Mouse (Mus musculus): Measurements from ENCODE around the gene Cfap69.

The Cfap69 gene

GRCm38 (mm10) chr5:5648817-5649569 is 15.0 kb downstream of the Cfap69 start:
- DNase-seq, result no peak

GRCm38 (mm10) chr5:5646173-5646572 is 17.9 kb downstream of the Cfap69 start:
- no peak for DNase-seq

- no peak for DNase-seq
These were observed 25.5 kb downstream of the Cfap69 start for GRCm38 (mm10) chr5:5638496-5638895.

- no peak for DNase-seq
These were observed 38.5 kb downstream of the Cfap69 start for GRCm38 (mm10) chr5:5625491-5625890.

DNA sequence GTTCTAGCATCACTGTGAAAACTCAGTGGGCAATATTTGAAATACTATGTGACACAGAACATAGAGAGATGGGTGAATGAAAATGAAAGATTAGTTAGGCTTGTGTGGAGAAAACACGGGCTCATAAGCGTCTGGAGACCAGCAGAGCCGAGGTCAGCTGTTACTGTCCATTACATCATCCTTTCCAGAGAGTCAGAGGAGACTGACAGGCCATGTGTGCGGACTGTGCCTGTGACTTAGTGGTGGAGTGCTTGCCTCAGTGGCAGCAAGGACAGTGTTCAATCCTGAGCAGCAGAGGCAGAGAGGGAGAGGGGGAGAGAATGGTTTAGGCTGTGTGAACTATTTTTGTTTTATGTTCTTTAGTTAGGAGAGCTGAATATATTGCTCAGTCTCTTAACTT is 45.7 kb downstream of the Cfap69 start:
- no peak for DNase-seq

DNA sequence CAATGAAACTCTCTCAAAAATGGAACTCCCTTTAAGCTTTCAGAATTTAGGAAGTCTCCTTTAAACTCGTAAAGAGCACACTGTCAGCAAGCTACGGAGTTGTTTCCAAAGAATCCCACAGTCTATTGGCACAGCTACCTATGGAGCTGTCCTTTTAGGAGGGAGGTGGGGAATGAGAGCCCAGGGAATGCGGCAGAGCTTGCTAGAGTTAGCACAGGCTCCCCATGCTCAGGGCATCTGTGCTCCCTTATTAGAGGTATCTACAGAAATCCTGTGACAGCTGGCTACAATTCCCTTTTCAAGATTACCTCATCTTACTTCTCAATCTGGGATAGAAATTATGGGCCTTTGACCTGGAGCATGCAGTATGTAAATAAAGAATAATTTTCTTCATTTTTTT is 53.5 kb downstream of the Cfap69 start:
- DNase-seq, result peak; percentile 36 to 55

- DNase-seq, result no peak
These were observed 76.4 kb downstream of the Cfap69 start for GRCm38 (mm10) chr5:5587686-5588085.

GRCm38 (mm10) chr5:5573749-5574317 is 90.2 kb downstream of the Cfap69 start, which contains the start of gene Gm8773:
Gm8773 (plus strand) TSS chr5:5573799.
- DNase-seq, result peak in 1 of 2 experiments; percentile 12

DNA sequence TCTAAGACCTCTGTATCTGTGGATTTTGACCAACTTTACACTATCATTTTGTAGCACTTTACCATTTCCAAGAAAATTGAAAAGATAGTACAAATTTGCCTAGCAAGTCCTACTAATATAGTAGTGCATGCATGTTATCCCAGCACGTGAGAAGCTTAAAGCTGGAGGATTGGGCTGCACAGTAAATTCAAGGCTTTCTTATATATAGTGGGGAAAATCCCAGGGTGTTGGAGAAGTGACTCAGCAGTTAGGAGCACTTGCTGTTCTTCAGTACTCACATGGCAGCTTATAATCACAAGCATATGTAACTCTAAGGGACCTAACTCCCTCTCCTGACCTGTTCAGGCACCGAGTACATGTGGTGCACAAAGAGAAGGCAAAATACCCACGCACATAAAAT is 101.6 kb downstream of the Cfap69 start:
- DNase-seq, result no peak

- DNase-seq, result no peak
These were observed 102.9 kb downstream of the Cfap69 start for GRCm38 (mm10) chr5:5561041-5561706.

- no peak for DNase-seq
These were observed 104.2 kb downstream of the Cfap69 start for GRCm38 (mm10) chr5:5559798-5560197.

DNA sequence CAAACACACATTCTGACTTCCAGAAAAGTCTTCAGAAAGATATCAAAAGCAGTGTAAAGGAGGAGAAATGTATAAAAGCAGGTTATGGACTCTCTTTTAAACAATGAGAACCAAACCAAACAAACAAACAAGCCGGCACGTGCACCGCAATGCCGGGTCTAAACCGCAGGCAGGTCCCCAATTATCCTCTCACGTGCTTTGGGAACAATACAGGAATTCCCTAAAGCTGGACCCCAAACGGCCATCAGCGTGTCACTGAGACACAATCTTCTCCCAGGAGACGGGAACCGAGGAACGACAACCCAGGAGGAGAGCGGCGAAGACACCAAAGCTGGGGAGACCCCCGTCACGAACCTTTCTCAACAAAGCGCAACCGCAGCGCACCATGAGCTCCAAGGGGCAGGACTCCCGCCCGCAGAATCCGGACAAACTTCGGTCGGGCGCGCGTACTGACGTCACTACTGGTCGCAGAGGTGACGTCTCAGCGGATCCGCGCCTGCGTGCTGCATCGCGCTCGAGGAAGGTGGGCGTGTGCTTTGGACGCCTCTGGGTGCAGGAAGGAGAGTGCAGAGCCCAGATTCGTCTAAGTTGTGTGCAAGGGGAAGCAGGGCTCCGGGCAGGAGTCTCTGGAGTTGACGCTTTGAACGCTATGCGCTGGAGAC is 104.8 kb downstream of the Cfap69 start, which contains the start of gene Gtpbp10:
TSS of gene Gtpbp10 (minus strand) at position 460 of the 662 bp plus-strand sequence.
- DNase-seq, result peak; percentile 88 to 93

DNA sequence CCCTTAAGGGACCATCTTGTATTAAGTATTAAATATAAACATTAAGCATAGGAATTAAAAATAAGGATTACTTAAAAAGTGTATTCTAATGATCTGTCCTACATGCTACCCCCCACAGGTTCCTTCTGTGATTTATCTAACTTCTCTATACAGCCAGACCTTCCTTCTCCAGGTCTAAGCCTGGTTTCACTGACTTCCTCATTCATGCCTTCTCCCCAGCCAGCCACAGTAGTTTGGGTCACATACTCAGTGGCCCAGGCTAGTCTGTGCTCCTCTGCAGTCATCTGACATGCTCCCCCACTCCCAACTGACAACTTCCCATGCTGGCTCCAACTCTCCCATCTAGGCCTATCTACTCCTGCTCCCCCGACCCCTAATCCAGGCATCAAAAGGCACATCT is 112.9 kb downstream of the Cfap69 start:
- no peak for DNase-seq

DNA sequence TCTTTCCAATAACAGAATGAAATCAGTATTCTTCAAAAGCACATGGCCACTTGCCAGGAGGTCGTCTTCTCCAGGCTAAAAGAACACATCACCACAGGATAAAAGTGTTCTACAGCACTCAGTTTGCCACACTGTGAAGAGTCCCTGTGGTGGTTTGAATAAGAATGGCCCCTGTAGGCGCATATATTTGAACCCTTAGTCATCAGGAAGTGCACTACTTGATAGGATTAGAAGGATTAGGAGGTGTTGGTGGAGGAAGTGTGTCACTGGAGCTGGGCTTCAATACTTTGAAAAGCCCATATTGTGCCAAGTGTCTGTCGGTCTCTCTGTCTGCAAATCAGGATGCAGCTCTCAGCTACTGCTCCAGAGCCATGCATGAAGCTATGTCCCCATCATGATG is 123.7 kb downstream of the Cfap69 start:
- no peak for DNase-seq

- no peak for DNase-seq
These were observed 124.3 kb downstream of the Cfap69 start for GRCm38 (mm10) chr5:5539771-5540170.

DNA sequence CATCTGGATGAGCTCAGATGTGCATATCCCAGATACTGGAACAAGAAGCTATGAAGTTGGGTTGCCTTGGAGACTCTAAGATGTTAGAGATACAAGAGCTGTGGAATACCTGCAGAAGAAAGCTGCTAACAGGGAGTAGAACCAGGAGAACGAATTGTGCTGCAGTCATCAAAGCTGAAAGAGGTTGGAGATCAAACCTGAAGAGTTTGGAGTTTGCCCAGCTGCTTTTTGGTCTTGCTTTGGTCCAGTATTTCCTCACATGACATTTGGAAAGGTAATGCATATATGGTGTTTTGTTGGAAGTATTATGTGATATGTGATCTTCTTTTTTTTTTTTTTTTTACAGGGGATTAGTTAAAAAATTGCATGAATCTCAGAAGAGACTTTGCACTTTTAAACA is 127.9 kb downstream of the Cfap69 start:
- DNase-seq, result no peak

- DNase-seq, result no peak
These were observed 130.2 kb downstream of the Cfap69 start for GRCm38 (mm10) chr5:5533656-5534420.
